Mouse (Mus musculus) heart, embryonic 13.5 days (tissue): ENCODE data around the gene Olfr380. TPM values are rescaled to one million over a fixed set of nuclear protein-coding genes. Genes with fewer than 3 reads are reported as not detected.

Experiments used
- ATAC-seq: fragments of 200-750 bp; cut with Nextera tagmentation; 2 replicates; pipeline ENCODE4 v1.8.0; 2017; ENCODE audit warnings: moderate TSS enrichment; ENCODE audit not compliant: insufficient number of reproducible peaks, low FRiP score, low TSS enrichment; ENCODE audit errors: extremely low read depth
- H3K27ac ChIP-seq: fragments of 300-500 bp; sonication (generic); replicated peaks from 2 replicates; pipeline ENCODE4 v1.5.1; 2015; ENCODE audit warnings: moderate library complexity, mild to moderate bottlenecking, inconsistent platforms
- H3K27me3 ChIP-seq: fragments of 300-500 bp; sonication (generic); replicated peaks from 2 replicates; pipeline ENCODE4 v1.6.1; 2015; ENCODE audit warnings: mild to moderate bottlenecking, inconsistent platforms
- H3K36me3 ChIP-seq: fragments of 300-500 bp; sonication (generic); 2 replicates; pipeline ENCODE4 v1.6.1; 2015; ENCODE audit warnings: mild to moderate bottlenecking, inconsistent platforms
- H3K4me1 ChIP-seq: fragments of 300-500 bp; sonication (generic); 2 replicates; pipeline ENCODE4 v1.6.1; 2015; ENCODE audit warnings: inconsistent platforms
- H3K4me2 ChIP-seq: fragments of 300-500 bp; sonication (generic); 2 replicates; pipeline ENCODE4 v1.6.1; 2015; ENCODE audit warnings: inconsistent platforms, mild to moderate bottlenecking, moderate library complexity
- H3K4me3 ChIP-seq: fragments of 300-500 bp; sonication (generic); 2 replicates; pipeline ENCODE4 v1.5.1; 2015; ENCODE audit warnings: moderate library complexity, mild to moderate bottlenecking, inconsistent platforms
- H3K9ac ChIP-seq: fragments of 300-500 bp; sonication (generic); 2 replicates; pipeline ENCODE4 v1.6.1; 2015; ENCODE audit warnings: inconsistent platforms, mild to moderate bottlenecking, moderate library complexity
- H3K9me3 ChIP-seq: fragments of 300-500 bp; sonication (generic); 2 replicates; pipeline ENCODE4 v1.6.1; 2016; ENCODE audit warnings: inconsistent platforms
- WGBS: fragments of 180-500 bp; shearing (Covaris S2); methylation state at CpG from one replicate; pipeline ENCODE4 v1.1.7; 2015; ENCODE audit warnings: mixed read lengths; 5-methylcytosine and 5-hydroxymethylcytosine counted together
- polyA plus RNA-seq: library from polyadenylated mRNA; unstranded; fragments of >200 nt; fragmentation: Nextera tagmentation; extraction: Ambion mirVana; gene quantifications from 2 replicates; pipeline ENCODE4 v1.2.1, GENCODE M21; 2015

Olfr380 gene
- not detected in 2 replicates for polyA plus RNA-seq

DNA sequence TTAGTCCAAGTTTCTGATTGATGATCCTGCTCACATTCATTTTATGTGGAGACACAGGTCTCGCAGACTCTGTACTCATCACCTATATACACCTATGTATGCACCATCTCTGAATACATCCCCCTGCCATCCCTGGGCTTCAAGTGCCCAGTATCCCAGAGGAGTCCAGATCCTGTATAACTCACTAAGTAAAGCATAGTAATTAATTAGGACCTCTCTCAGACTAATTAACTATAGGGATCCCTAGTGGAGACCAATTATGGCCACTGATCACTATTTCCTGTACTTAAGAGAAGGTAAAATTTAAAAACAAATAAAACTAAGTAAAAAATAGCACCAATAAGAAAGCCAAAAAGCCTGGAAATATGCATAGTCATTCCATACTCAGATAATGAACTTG is at the start of gene Olfr380:
Gene Olfr380, minus strand, starts transcription at position 101 of the 400 bp plus-strand sequence.
- H3K27me3 ChIP-seq = no peaks in the 10 kb centered on the region
- WGBS = 78% methylated on average over 1 of the region's 1 CpGs

DNA sequence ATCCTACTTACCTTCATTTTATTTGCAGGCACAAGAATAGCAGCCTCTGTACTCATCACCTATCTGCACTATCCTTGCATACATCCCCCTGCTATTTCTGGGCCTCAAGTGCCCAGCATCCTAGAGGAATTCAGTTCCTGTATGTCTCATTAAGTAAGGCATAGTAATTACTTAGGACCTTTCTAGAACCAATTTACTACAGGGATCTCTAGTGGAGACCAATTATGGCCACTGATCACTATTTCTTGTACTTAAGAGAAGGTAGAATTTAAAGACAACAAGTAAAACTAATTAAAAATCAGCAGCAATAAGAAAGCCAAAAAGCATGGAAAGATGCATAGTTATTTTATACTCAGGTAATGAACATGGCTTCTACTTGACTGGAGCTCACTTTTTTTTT is 34.2 kb upstream of the Olfr380 start, which contains the start of gene Olfr381:
Gene Olfr381, minus strand, starts transcription at position 101 of the 400 bp plus-strand sequence.
- Histone ChIP-seq H3K4me1 (no peaks in the 10 kb centered on the region), H3K4me2 (no peak within 1 kb of the TSS), H3K27ac (no peak within 1 kb of the TSS), H3K9ac (no peak within 1 kb of the TSS), H3K4me3 (no peak within 1 kb of the TSS), H3K9me3 (no peaks in the 10 kb centered on the region), H3K27me3 (no peaks in the 10 kb centered on the region), H3K36me3 (no peaks in the 10 kb centered on the region)
- no peak for ATAC-seq

More for the DNA sequence above, at the start of gene Olfr380:
- Histone ChIP-seq H3K9ac (no peak within 1 kb of the TSS), H3K9me3 (peaks cover 8% of the 10 kb centered on the region), H3K27ac (no peak within 1 kb of the TSS), H3K4me1 (no peaks in the 10 kb centered on the region), H3K4me2 (no peak within 1 kb of the TSS), H3K36me3 (no peaks in the 10 kb centered on the region), H3K4me3 (no peak within 1 kb of the TSS)
- no peak for ATAC-seq

DNA sequence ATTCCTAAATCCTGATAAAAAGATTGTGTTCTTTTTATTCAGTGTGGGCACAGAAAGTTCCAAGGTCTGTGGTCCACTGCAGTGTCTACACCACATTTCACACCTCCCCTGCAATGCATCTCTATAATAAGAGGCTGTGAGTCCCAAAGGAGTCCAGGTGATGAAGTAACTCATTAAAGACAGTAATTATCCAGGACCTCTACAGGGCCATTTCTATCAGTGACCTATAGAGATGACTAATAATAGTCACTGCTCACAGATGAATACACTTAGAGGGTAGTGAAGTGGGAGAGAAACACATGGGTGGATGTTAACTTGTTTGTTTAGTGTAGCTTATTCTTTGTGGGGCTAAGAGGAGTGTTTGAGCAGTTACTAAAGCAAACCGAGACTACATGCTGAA is 28.9 kb downstream of the Olfr380 start, which contains the start of gene Olfr378:
Gene Olfr378, minus strand, starts transcription at position 101 of the 400 bp plus-strand sequence.
- WGBS = 60% methylated on average over 1 of the region's 1 CpGs
- H3K4me1 ChIP-seq = no peaks in the 10 kb centered on the region
- H3K4me3 ChIP-seq = no peak within 1 kb of the TSS
- H3K36me3 ChIP-seq = no peaks in the 10 kb centered on the region
- H3K27ac ChIP-seq = no peak within 1 kb of the TSS
- H3K4me2 ChIP-seq = no peak within 1 kb of the TSS
- no peak for ATAC-seq
- no peak within 1 kb of the TSS for H3K9ac ChIP-seq
- H3K9me3 ChIP-seq = peaks cover 21% of the 10 kb centered on the region
- H3K27me3 ChIP-seq = no peaks in the 10 kb centered on the region

Other genes starting within 250 kb of the Olfr380 start
- not detected in 2 replicates for gene Trpv1, start 223.2 kb downstream of the Olfr380 start, polyA plus RNA-seq
- 0.05 TPM in 1 of 2 replicates, not detected in the other for gene Trpv3, start 190.1 kb downstream of the Olfr380 start, polyA plus RNA-seq
- gene Aspa, start 127.9 kb downstream of the Olfr380 start, polyA plus RNA-seq = 0.09 TPM in 1 of 2 replicates, not detected in the other
- gene Gm49340, start 127.8 kb downstream of the Olfr380 start, polyA plus RNA-seq = not detected in 2 replicates
- gene Spata22, start 127.8 kb downstream of the Olfr380 start, polyA plus RNA-seq = not detected in 2 replicates
- not detected in 2 replicates for gene Olfr20, start 106.7 kb downstream of the Olfr380 start, polyA plus RNA-seq
- gene Olfr376, start 86.3 kb downstream of the Olfr380 start, polyA plus RNA-seq = not detected in 2 replicates
- not detected in 2 replicates for gene Olfr1, start 57.9 kb downstream of the Olfr380 start, polyA plus RNA-seq
- gene Olfr378, start 29.0 kb downstream of the Olfr380 start, polyA plus RNA-seq = not detected in 2 replicates
- not detected in 2 replicates for gene Olfr381, start 34.1 kb upstream of the Olfr380 start, polyA plus RNA-seq
- gene Olfr382, start 59.7 kb upstream of the Olfr380 start, polyA plus RNA-seq = not detected in 2 replicates
- gene Olfr385, start 135.5 kb upstream of the Olfr380 start, polyA plus RNA-seq = not detected in 2 replicates
- gene Olfr384, start 141.1 kb upstream of the Olfr380 start, polyA plus RNA-seq = not detected in 2 replicates
- gene Zfp735, start 231.3 kb upstream of the Olfr380 start, polyA plus RNA-seq = not detected in 2 replicates